Mouse (Mus musculus): ENCODE measurements around the gene Urad. TPM values are rescaled to one million over a fixed set of nuclear protein-coding genes. Genes with fewer than 3 reads are reported as not detected.

Urad gene
- not detected in 2 replicates for polyA plus RNA-seq (2016; fragmentation: Nextera tagmentation; extraction: Ambion mirVana)

- 70% methylated on average over 8 of the region's 8 CpGs for WGBS
- H3K4me1 ChIP-seq = no peaks in the 10 kb centered on the region
- H3K27me3 ChIP-seq = peaks cover 66% of the 10 kb centered on the region
- no peak within 1 kb of the TSS for H3K4me2 ChIP-seq (replicated peaks)
- H3K9me3 ChIP-seq = no peaks in the 10 kb centered on the region
- H3K9ac ChIP-seq (replicated peaks) = no peak within 1 kb of the TSS
- no peaks in the 10 kb centered on the region for H3K36me3 ChIP-seq
- ATAC-seq (ENCODE audit: low FRiP score, low read depth) = no peak
- H3K4me3 ChIP-seq = no peak within 1 kb of the TSS
- no peak within 1 kb of the TSS for H3K27ac ChIP-seq (replicated peaks)
These were observed at the start of gene Urad for GRCm38 (mm10) chr5:147322183-147322582. Gene Urad (minus strand): TSS chr5:147322440.

GRCm38 (mm10) chr5:147370276-147370675 is 48.0 kb upstream of the Urad start:
- no peak overlapping the region for H3K9ac ChIP-seq (replicated peaks)
- H3K4me2 ChIP-seq (replicated peaks) = no peak overlapping the region
- H3K27ac ChIP-seq (replicated peaks) = no peak overlapping the region
- ATAC-seq (ENCODE audit: low FRiP score, low read depth) = no peak
- WGBS = 95% methylated on average over 8 of the region's 8 CpGs
- no peaks in the 10 kb centered on the region for H3K27me3 ChIP-seq
- H3K4me3 ChIP-seq = no peak overlapping the region
- no peaks in the 10 kb centered on the region for H3K36me3 ChIP-seq
- no peaks in the 10 kb centered on the region for H3K4me1 ChIP-seq
- H3K9me3 ChIP-seq = no peaks in the 10 kb centered on the region

- Histone ChIP-seq H3K9ac (replicated peaks) (no peak overlapping the region), H3K4me3 (no peak overlapping the region)
These were observed 46.0 kb upstream of the Urad start for GRCm38 (mm10) chr5:147368221-147368620.

GRCm38 (mm10) chr5:147365995-147366765 is 43.9 kb upstream of the Urad start:
- Histone ChIP-seq H3K27me3 (no peaks in the 10 kb centered on the region), H3K4me3 (no peak overlapping the region), H3K4me2 (replicated peaks) (no peak overlapping the region), H3K4me1 (no peaks in the 10 kb centered on the region), H3K9me3 (no peaks in the 10 kb centered on the region), H3K9ac (replicated peaks) (no peak overlapping the region), H3K36me3 (no peaks in the 10 kb centered on the region), H3K27ac (replicated peaks) (no peak overlapping the region)
- 77% methylated on average over 16 of the region's 16 CpGs for WGBS
- no peak for ATAC-seq (ENCODE audit: low FRiP score, low read depth)

More at GRCm38 (mm10) chr5:147368221-147368620, 46.0 kb upstream of the Urad start:
- ATAC-seq (ENCODE audit: low FRiP score, low read depth) = no peak
- H3K27me3 ChIP-seq = no peaks in the 10 kb centered on the region
- no peaks in the 10 kb centered on the region for H3K36me3 ChIP-seq
- H3K27ac ChIP-seq (replicated peaks) = no peak overlapping the region
- 93% methylated on average over 6 of the region's 6 CpGs for WGBS
- no peak overlapping the region for H3K4me2 ChIP-seq (replicated peaks)
- H3K4me1 ChIP-seq = no peaks in the 10 kb centered on the region
- H3K9me3 ChIP-seq = no peaks in the 10 kb centered on the region

GRCm38 (mm10) chr5:147363054-147363453 is 40.8 kb upstream of the Urad start:
- Histone ChIP-seq H3K4me1 (no peaks in the 10 kb centered on the region), H3K27ac (replicated peaks) (no peak overlapping the region), H3K36me3 (no peaks in the 10 kb centered on the region), H3K27me3 (no peaks in the 10 kb centered on the region), H3K4me2 (replicated peaks) (no peak overlapping the region), H3K9ac (replicated peaks) (no peak overlapping the region), H3K9me3 (no peaks in the 10 kb centered on the region), H3K4me3 (no peak overlapping the region)
- WGBS = 77% methylated on average over 12 of the region's 12 CpGs
- no peak for ATAC-seq (ENCODE audit: low FRiP score, low read depth)

- whole genome bisulfite sequencing = 89% methylated on average over 11 of the region's 11 CpGs
- no peak overlapping the region for H3K4me3 ChIP-seq
- no peak for ATAC-seq (ENCODE audit: low FRiP score, low read depth)
- H3K4me1 ChIP-seq = no peaks in the 10 kb centered on the region
- H3K9me3 ChIP-seq = no peaks in the 10 kb centered on the region
- no peak overlapping the region for H3K9ac ChIP-seq (replicated peaks)
- no peak overlapping the region for H3K27ac ChIP-seq (replicated peaks)
- no peaks in the 10 kb centered on the region for H3K36me3 ChIP-seq
- no peak overlapping the region for H3K4me2 ChIP-seq (replicated peaks)
- H3K27me3 ChIP-seq = no peaks in the 10 kb centered on the region
These were observed 36.2 kb upstream of the Urad start for GRCm38 (mm10) chr5:147358481-147358880.

GRCm38 (mm10) chr5:147357536-147357935 is 35.3 kb upstream of the Urad start:
- no peak overlapping the region for H3K27ac ChIP-seq (replicated peaks)
- H3K27me3 ChIP-seq = no peaks in the 10 kb centered on the region
- H3K9me3 ChIP-seq = no peaks in the 10 kb centered on the region
- WGBS = 44% methylated on average over 3 of the region's 3 CpGs
- no peak for ATAC-seq (ENCODE audit: low FRiP score, low read depth)
- no peak overlapping the region for H3K4me3 ChIP-seq
- H3K4me2 ChIP-seq (replicated peaks) = no peak overlapping the region
- H3K36me3 ChIP-seq = no peaks in the 10 kb centered on the region
- no peaks in the 10 kb centered on the region for H3K4me1 ChIP-seq
- H3K9ac ChIP-seq (replicated peaks) = no peak overlapping the region

GRCm38 (mm10) chr5:147356260-147357055 is 34.2 kb upstream of the Urad start:
- Histone ChIP-seq H3K9me3 (no peaks in the 10 kb centered on the region), H3K4me3 (no peak overlapping the region), H3K4me2 (replicated peaks) (no peak overlapping the region), H3K27ac (replicated peaks) (no peak overlapping the region), H3K4me1 (no peaks in the 10 kb centered on the region), H3K36me3 (no peaks in the 10 kb centered on the region), H3K9ac (replicated peaks) (no peak overlapping the region), H3K27me3 (no peaks in the 10 kb centered on the region)
- 90% methylated on average over 13 of the region's 13 CpGs for WGBS
- no peak for ATAC-seq (ENCODE audit: low FRiP score, low read depth)

- no peak overlapping the region for H3K4me3 ChIP-seq
- no peak for ATAC-seq (ENCODE audit: low FRiP score, low read depth)
- WGBS = 78% methylated on average over 3 of the region's 3 CpGs
- no peaks in the 10 kb centered on the region for H3K27me3 ChIP-seq
- no peaks in the 10 kb centered on the region for H3K9me3 ChIP-seq
- no peak overlapping the region for H3K4me2 ChIP-seq (replicated peaks)
- no peak overlapping the region for H3K9ac ChIP-seq (replicated peaks)
- H3K36me3 ChIP-seq = no peaks in the 10 kb centered on the region
- no peak overlapping the region for H3K27ac ChIP-seq (replicated peaks)
- H3K4me1 ChIP-seq = no peaks in the 10 kb centered on the region
These were observed 33.5 kb upstream of the Urad start for GRCm38 (mm10) chr5:147355788-147356187.

- Histone ChIP-seq H3K36me3 (no peaks in the 10 kb centered on the region), H3K27me3 (no peaks in the 10 kb centered on the region), H3K9me3 (no peaks in the 10 kb centered on the region), H3K4me2 (replicated peaks) (no peak overlapping the region), H3K4me1 (no peaks in the 10 kb centered on the region), H3K9ac (replicated peaks) (no peak overlapping the region), H3K4me3 (no peak overlapping the region), H3K27ac (replicated peaks) (no peak overlapping the region)
- ATAC-seq (ENCODE audit: low FRiP score, low read depth) = no peak
- 76% methylated on average over 8 of the region's 8 CpGs for WGBS
These were observed 32.7 kb upstream of the Urad start for GRCm38 (mm10) chr5:147354985-147355384.

GRCm38 (mm10) chr5:147354161-147354780 is 32.0 kb upstream of the Urad start:
- H3K27me3 ChIP-seq = no peaks in the 10 kb centered on the region
- H3K4me1 ChIP-seq = no peaks in the 10 kb centered on the region
- H3K36me3 ChIP-seq = no peaks in the 10 kb centered on the region
- 67% methylated on average over 17 of the region's 17 CpGs for WGBS
- no peak for ATAC-seq (ENCODE audit: low FRiP score, low read depth)
- H3K9ac ChIP-seq (replicated peaks) = no peak overlapping the region
- H3K4me2 ChIP-seq (replicated peaks) = no peak overlapping the region
- no peak overlapping the region for H3K4me3 ChIP-seq
- H3K27ac ChIP-seq (replicated peaks) = no peak overlapping the region
- H3K9me3 ChIP-seq = no peaks in the 10 kb centered on the region

GRCm38 (mm10) chr5:147351931-147352330 is 29.7 kb upstream of the Urad start:
- Histone ChIP-seq H3K27me3 (no peaks in the 10 kb centered on the region), H3K4me2 (replicated peaks) (no peak overlapping the region), H3K4me1 (no peaks in the 10 kb centered on the region), H3K27ac (replicated peaks) (no peak overlapping the region), H3K4me3 (no peak overlapping the region), H3K9ac (replicated peaks) (no peak overlapping the region), H3K36me3 (no peaks in the 10 kb centered on the region), H3K9me3 (no peaks in the 10 kb centered on the region)
- 91% methylated on average over 8 of the region's 8 CpGs for WGBS
- no peak for ATAC-seq (ENCODE audit: low FRiP score, low read depth)

Measured in midbrain, embryonic 12.5 days (tissue).